Mouse (Mus musculus): ENCODE results near the gene Slc24a3. TPM values are rescaled to one million over a fixed set of nuclear protein-coding genes. Genes with fewer than 3 reads are reported as not detected.

Gene Slc24a3
- total and polyA plus RNA-seq, 3 experiments = not detected

- Histone ChIP-seq H3K36me3 (ENCODE audit: control insufficient read depth in 1 of 2, insufficient read depth in 2 of 2, low read length in 2 of 2) (no peaks in the 10 kb centered on the region), H3K4me3 (ENCODE audit: control insufficient read depth in 1 of 2, insufficient read depth in 1 of 2, low read depth in 2 of 2, low read length in 2 of 2) (no peak overlapping the region), H3K27me3 (ENCODE audit: control insufficient read depth in 1 of 2, insufficient read depth in 2 of 2, low read length in 2 of 2) (no peaks in the 10 kb centered on the region), H3K27ac (ENCODE audit: control insufficient read depth, low read depth, low read length) (no peak overlapping the region), H3K9ac (ENCODE audit: control insufficient read depth, low read depth, low read length, poor library complexity, severe bottlenecking) (no peak overlapping the region), H3K9me3 (replicated peaks; ENCODE audit: insufficient read depth, low read length) (no peaks in the 10 kb centered on the region), H3K79me2 (ENCODE audit: control insufficient read depth, insufficient read depth, low read length, poor library complexity) (no peaks in the 10 kb centered on the region), H3K4me1 (ENCODE audit: control insufficient read depth in 1 of 2, insufficient read depth in 2 of 2, low read length in 2 of 2) (no peaks in the 10 kb centered on the region)
- TF ChIP-seq POLR2A (IDR thresholded peaks at IDR 0.05; ENCODE audit: control insufficient read depth in 1 of 2, insufficient read depth in 1 of 2, low read depth in 1 of 2, low read length in 2 of 2, poor library complexity in 1 of 2) (no peak), KAT2A (conservative IDR thresholded peaks at IDR 0.05; ENCODE audit: low read depth, low read length) (no peak), ZC3H11A (IDR thresholded peaks at IDR 0.05; ENCODE audit: low read depth, low read length) (no peak), MAX (IDR thresholded peaks at IDR 0.05; ENCODE audit: low read length) (no peak), NELFE (IDR thresholded peaks at IDR 0.05; ENCODE audit: low read depth, low read length) (no peak), GATA1 (IDR thresholded peaks at IDR 0.05; ENCODE audit: low read depth, low read length) (no peak), USF1 (IDR thresholded peaks at IDR 0.05; ENCODE audit: low read depth, low read length) (no peak), NRF1 (IDR thresholded peaks at IDR 0.05; ENCODE audit: insufficient read depth, low read depth, low read length, poor library complexity, severe bottlenecking) (no peak), USF2 (IDR thresholded peaks at IDR 0.05; ENCODE audit: borderline replicate concordance in 1 of 2, insufficient read depth in 1 of 2, low read depth in 1 of 2, low read length in 2 of 2) (no peak), POLR2AphosphoS5 (IDR thresholded peaks at IDR 0.05; ENCODE audit: borderline replicate concordance, low read depth, low read length) (no peak), ZNF384 (IDR thresholded peaks at IDR 0.05; ENCODE audit: low read depth, low read length) (no peak), CHD2 (IDR thresholded peaks at IDR 0.05; ENCODE audit: low read length) (no peak), RCOR1 (IDR thresholded peaks at IDR 0.05; ENCODE audit: low read depth, low read length) (no peak), BHLHE40 (IDR thresholded peaks at IDR 0.05; ENCODE audit: borderline replicate concordance, low read depth, low read length) (no peak), MEF2A (IDR thresholded peaks at IDR 0.05; ENCODE audit: extremely low read depth, insufficient replicate concordance, low read depth, low read length, poor library complexity, severe bottlenecking) (no peak), MAFK (IDR thresholded peaks at IDR 0.05; ENCODE audit: borderline replicate concordance, low read depth, low read length) (no peak)
- no peak for DNase-seq (ENCODE audit: low read depth, low spot score)
Measured at GRCm38 (mm10) chr2:145165854-145166253, 1.7 kb upstream of the Slc24a3 start.

DNA sequence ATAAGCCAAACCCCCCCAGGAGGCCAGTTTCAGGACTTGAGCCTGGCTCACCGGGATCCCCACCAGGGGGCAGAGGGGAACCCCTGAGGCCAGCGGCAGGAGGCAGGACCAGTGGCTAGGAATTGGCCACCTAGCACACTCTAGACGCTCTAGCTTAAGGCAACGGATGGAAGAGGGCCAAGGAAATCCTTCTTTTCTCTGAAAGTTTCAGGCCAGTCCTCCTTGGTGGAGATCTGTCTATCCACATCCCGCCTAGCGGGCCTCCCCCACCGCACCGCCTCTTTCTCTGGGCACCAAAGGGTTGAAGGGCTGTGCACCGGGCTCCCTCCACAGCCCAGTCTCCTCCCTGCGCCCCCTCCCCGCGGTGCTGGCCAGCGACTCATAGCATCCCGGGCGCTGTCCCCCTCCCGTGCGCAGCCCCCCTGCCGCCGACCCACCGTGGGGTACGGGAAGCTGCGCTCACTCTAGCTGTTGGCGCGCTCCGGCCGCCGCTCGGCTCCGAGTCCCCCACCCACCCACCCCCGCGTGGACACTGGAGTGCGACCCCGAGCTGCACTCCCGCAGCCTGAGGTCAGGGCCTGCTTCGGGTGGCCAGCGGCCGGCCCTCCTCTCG is 397 bp upstream of the Slc24a3 start:
- Histone ChIP-seq H3K4me1 (ENCODE audit: control insufficient read depth in 1 of 2, insufficient read depth in 2 of 2, low read length in 2 of 2) (no peaks in the 10 kb centered on the region), H3K9me3 (replicated peaks; ENCODE audit: insufficient read depth, low read length) (no peaks in the 10 kb centered on the region), H3K27ac (ENCODE audit: control insufficient read depth, low read depth, low read length) (no peak overlapping the region), H3K79me2 (ENCODE audit: control insufficient read depth, insufficient read depth, low read length, poor library complexity) (no peaks in the 10 kb centered on the region), H3K9ac (ENCODE audit: control insufficient read depth, low read depth, low read length, poor library complexity, severe bottlenecking) (no peak overlapping the region), H3K36me3 (ENCODE audit: control insufficient read depth in 1 of 2, insufficient read depth in 2 of 2, low read length in 2 of 2) (no peaks in the 10 kb centered on the region), H3K27me3 (ENCODE audit: control insufficient read depth in 1 of 2, insufficient read depth in 2 of 2, low read length in 2 of 2) (no peaks in the 10 kb centered on the region), H3K4me3 (ENCODE audit: control insufficient read depth in 1 of 2, insufficient read depth in 1 of 2, low read depth in 2 of 2, low read length in 2 of 2) (no peak overlapping the region)
- TF ChIP-seq EP300 (IDR thresholded peaks at IDR 0.05; ENCODE audit: low read depth in 1 of 2, low read length in 2 of 2) (no peak), MAZ (IDR thresholded peaks at IDR 0.05; ENCODE audit: low read depth, low read length) (no peak), CHD1 (IDR thresholded peaks at IDR 0.05; ENCODE audit: low read depth, low read length) (no peak), SIN3A (IDR thresholded peaks at IDR 0.05; ENCODE audit: low read length) (no peak), UBTF (IDR thresholded peaks at IDR 0.05; ENCODE audit: borderline replicate concordance, insufficient read depth, low read depth, low read length) (no peak), CHD2 (IDR thresholded peaks at IDR 0.05; ENCODE audit: low read length) (no peak), ETS1 (IDR thresholded peaks at IDR 0.05; ENCODE audit: low read depth, low read length) (no peak), ELF1 (IDR thresholded peaks at IDR 0.05; ENCODE audit: low read depth, low read length) (no peak), MAX (IDR thresholded peaks at IDR 0.05; ENCODE audit: low read length) (no peak), ZC3H11A (IDR thresholded peaks at IDR 0.05; ENCODE audit: low read depth, low read length) (no peak), USF2 (IDR thresholded peaks at IDR 0.05; ENCODE audit: borderline replicate concordance in 1 of 2, insufficient read depth in 1 of 2, low read depth in 1 of 2, low read length in 2 of 2) (no peak), POLR2A (IDR thresholded peaks at IDR 0.05; ENCODE audit: control insufficient read depth in 1 of 2, insufficient read depth in 1 of 2, low read depth in 1 of 2, low read length in 2 of 2, poor library complexity in 1 of 2) (no peak), RAD21 (IDR thresholded peaks at IDR 0.05; ENCODE audit: low read depth, low read length) (no peak), ZMIZ1 (IDR thresholded peaks at IDR 0.05; ENCODE audit: low read depth, low read length) (no peak), GABPA (IDR thresholded peaks at IDR 0.05; ENCODE audit: low read depth, low read length) (no peak), KAT2A (conservative IDR thresholded peaks at IDR 0.05; ENCODE audit: low read depth, low read length) (no peak), TAL1 (IDR thresholded peaks at IDR 0.05; ENCODE audit: low read length) (no peak), CTCF (IDR thresholded peaks at IDR 0.05 in 2 of 3, conservative IDR thresholded peaks at IDR 0.05 in 1 of 3; ENCODE audit: control insufficient read depth in 1 of 3, insufficient read depth in 1 of 3, low read depth in 2 of 3, low read length in 3 of 3, poor library complexity in 1 of 3, severe bottlenecking in 1 of 3) (no peak)
- no peak for DNase-seq (ENCODE audit: low read depth, low spot score)
